Mouse (Mus musculus) hindbrain, postnatal 0 days (tissue): ENCODE results near the gene Cyp2c23. TPM values are rescaled to one million over a fixed set of nuclear protein-coding genes. Genes with fewer than 3 reads are reported as not detected.

Experiments
- ATAC-seq: fragments of 200-750 bp; cut with Nextera tagmentation; 2 replicates; pipeline ENCODE4 v1.8.0; 2017; ENCODE audit warnings: mild to moderate bottlenecking, moderate TSS enrichment, moderate library complexity
- DNase-seq: peaks from one replicate; pipeline ENCODE4 v3.0.0-alpha.2; 2015; ENCODE audit warnings: low spot score
- H3K27ac ChIP-seq: fragments of 300-500 bp; sonication (generic); 2 replicates; pipeline ENCODE4 v1.5.1; 2014; ENCODE audit warnings: mild to moderate bottlenecking
- H3K27me3 ChIP-seq: fragments of 300-500 bp; sonication (generic); 2 replicates; pipeline ENCODE4 v1.6.1; 2014; ENCODE audit warnings: low read length, mixed read lengths; ENCODE audit not compliant: insufficient read depth
- H3K36me3 ChIP-seq: fragments of 300-500 bp; sonication (generic); 2 replicates; pipeline ENCODE4 v1.6.1; 2014; ENCODE audit warnings: low read length, mixed read lengths; ENCODE audit not compliant: insufficient read depth
- H3K4me1 ChIP-seq: fragments of 300-500 bp; sonication (generic); 2 replicates; pipeline ENCODE4 v1.6.1; 2014; ENCODE audit warnings: antibody characterized with exemption, low read length, mixed read lengths; ENCODE audit not compliant: insufficient read depth
- H3K4me2 ChIP-seq: fragments of 300-500 bp; sonication (generic); 2 replicates; pipeline ENCODE4 v1.6.1; 2014; ENCODE audit warnings: low read depth, mild to moderate bottlenecking, low read length, moderate library complexity, mixed read lengths
- H3K4me3 ChIP-seq: fragments of 300-500 bp; sonication (generic); 2 replicates; pipeline ENCODE4 v1.5.1; 2014; ENCODE audit warnings: low read length
- H3K9ac ChIP-seq: fragments of 300-500 bp; sonication (generic); replicated peaks from 2 replicates; pipeline ENCODE4 v1.6.1; 2014; ENCODE audit warnings: mild to moderate bottlenecking, low read length, moderate library complexity, mixed read lengths
- H3K9me3 ChIP-seq: fragments of 300-500 bp; sonication (generic); 2 replicates; pipeline ENCODE4 v1.6.1; 2016; ENCODE audit warnings: low read length, mixed read lengths
- CTCF ChIP-seq: IDR thresholded peaks from 2 replicates; pipeline ENCODE4 v1.5.1; 2016; ENCODE audit warnings: antibody characterized with exemption, control low read depth, low read depth
- WGBS: fragments of 180-500 bp; shearing (Covaris S2); extraction: QIAGEN DNeasy Blood & Tissue Kit; methylation state at CpG from one replicate; pipeline ENCODE4 v1.1.7; 2014; 5-methylcytosine and 5-hydroxymethylcytosine counted together
- polyA plus RNA-seq: library from polyadenylated mRNA; unstranded; fragments of >200 nt; fragmentation: Nextera tagmentation; extraction: Ambion mirVana; gene quantifications from 2 replicates; pipeline ENCODE4 v1.2.1, GENCODE M21; 2015
- total RNA-seq: library from RNA; depleted of rRNA; stranded (reverse); fragments of >200 nt; gene quantifications from 2 replicates; pipeline ENCODE4 v1.2.3, GENCODE M21; 2014

Gene Cyp2c23
- total and polyA plus RNA-seq, 2 experiments from 2014 or later: not detected

GRCm38 (mm10) chr19:44026956-44027530 is 2.0 kb downstream of the Cyp2c23 start:
- Histone ChIP-seq H3K4me3 (no peak overlapping the region), H3K27me3 (no peaks in the 10 kb centered on the region), H3K9me3 (no peaks in the 10 kb centered on the region), H3K9ac (no peak overlapping the region), H3K4me2 (no peak overlapping the region), H3K36me3 (no peaks in the 10 kb centered on the region), H3K4me1 (no peaks in the 10 kb centered on the region), H3K27ac (no peak overlapping the region)
- 63% methylated on average over 8 of the region's 8 CpGs for WGBS
- no peak for DNase-seq
- no peak for ATAC-seq
- no peak for TF ChIP-seq CTCF

GRCm38 (mm10) chr19:44024921-44025585 is 4.0 kb downstream of the Cyp2c23 start:
- no peak for ATAC-seq
- WGBS: 87% methylated on average over 13 of the region's 13 CpGs
- no peaks in the 10 kb centered on the region for H3K36me3 ChIP-seq

GRCm38 (mm10) chr19:44023066-44023465 is 5.9 kb downstream of the Cyp2c23 start:
- Histone ChIP-seq H3K27me3 (no peaks in the 10 kb centered on the region), H3K27ac (no peak overlapping the region), H3K36me3 (no peaks in the 10 kb centered on the region), H3K9ac (no peak overlapping the region), H3K4me3 (no peak overlapping the region), H3K9me3 (no peaks in the 10 kb centered on the region), H3K4me2 (no peak overlapping the region), H3K4me1 (no peaks in the 10 kb centered on the region)
- WGBS: 60% methylated on average over 5 of the region's 5 CpGs
- ATAC-seq (no peak), DNase-seq (no peak)
- TF ChIP-seq CTCF: 0 out of 2 replicates have a peak, but pooled peaks have one; percentile 16

More at GRCm38 (mm10) chr19:44024921-44025585, 4.0 kb downstream of the Cyp2c23 start:
- Histone ChIP-seq H3K27me3 (no peaks in the 10 kb centered on the region), H3K4me3 (no peak overlapping the region), H3K9me3 (no peaks in the 10 kb centered on the region), H3K9ac (no peak overlapping the region), H3K4me1 (no peaks in the 10 kb centered on the region), H3K27ac (no peak overlapping the region), H3K4me2 (no peak overlapping the region)
- TF ChIP-seq CTCF: no peak
- no peak for DNase-seq

- DNase-seq (no peak), ATAC-seq (no peak)
- Histone ChIP-seq H3K4me1 (no peaks in the 10 kb centered on the region), H3K4me2 (no peak overlapping the region), H3K27me3 (no peaks in the 10 kb centered on the region), H3K9ac (no peak overlapping the region), H3K9me3 (no peaks in the 10 kb centered on the region), H3K36me3 (no peaks in the 10 kb centered on the region), H3K4me3 (no peak overlapping the region), H3K27ac (no peak overlapping the region)
- 92% methylated on average over 4 of the region's 4 CpGs for WGBS
- TF ChIP-seq CTCF: no peak
Observed at GRCm38 (mm10) chr19:44021502-44021901, 7.5 kb downstream of the Cyp2c23 start.

- Histone ChIP-seq H3K4me1 (no peaks in the 10 kb centered on the region), H3K4me3 (no peak overlapping the region), H3K9ac (no peak overlapping the region), H3K36me3 (no peaks in the 10 kb centered on the region), H3K9me3 (no peaks in the 10 kb centered on the region), H3K27me3 (no peaks in the 10 kb centered on the region), H3K27ac (no peak overlapping the region), H3K4me2 (no peak overlapping the region)
- ATAC-seq (no peak), DNase-seq (no peak)
- 61% methylated on average over 7 of the region's 7 CpGs for WGBS
- no peak for TF ChIP-seq CTCF
Observed at GRCm38 (mm10) chr19:44019739-44020138, 9.3 kb downstream of the Cyp2c23 start.

GRCm38 (mm10) chr19:44013862-44014261 is 15.1 kb downstream of the Cyp2c23 start:
- H3K36me3 ChIP-seq: no peaks in the 10 kb centered on the region
- DNase-seq: no peak
- TF ChIP-seq CTCF: no peak
- no peak overlapping the region for H3K27ac ChIP-seq
- no peak overlapping the region for H3K4me2 ChIP-seq
- no peak for ATAC-seq
- 88% methylated on average over 6 of the region's 6 CpGs for WGBS
- H3K4me1 ChIP-seq: no peaks in the 10 kb centered on the region
- H3K4me3 ChIP-seq: no peak overlapping the region
- no peak overlapping the region for H3K9ac ChIP-seq
- no peaks in the 10 kb centered on the region for H3K9me3 ChIP-seq
- no peaks in the 10 kb centered on the region for H3K27me3 ChIP-seq

- Histone ChIP-seq H3K4me1 (no peaks in the 10 kb centered on the region), H3K9ac (no peak overlapping the region), H3K4me3 (no peak overlapping the region), H3K27ac (no peak overlapping the region), H3K9me3 (no peaks in the 10 kb centered on the region), H3K36me3 (no peaks in the 10 kb centered on the region), H3K27me3 (no peaks in the 10 kb centered on the region), H3K4me2 (no peak overlapping the region)
- TF ChIP-seq CTCF: no peak
- DNase-seq (no peak), ATAC-seq (no peak)
- WGBS: 71% methylated on average over 15 of the region's 15 CpGs
Observed at GRCm38 (mm10) chr19:44008784-44009183, 20.2 kb downstream of the Cyp2c23 start.
